Mouse (Mus musculus): ENCODE measurements around the gene Neo1. TPM values are rescaled to one million over a fixed set of nuclear protein-coding genes. Genes with fewer than 3 reads are reported as not detected.

The Neo1 gene
- total RNA-seq (2023), result under 1 TPM; 0.32 to 0.62 TPM

DNA sequence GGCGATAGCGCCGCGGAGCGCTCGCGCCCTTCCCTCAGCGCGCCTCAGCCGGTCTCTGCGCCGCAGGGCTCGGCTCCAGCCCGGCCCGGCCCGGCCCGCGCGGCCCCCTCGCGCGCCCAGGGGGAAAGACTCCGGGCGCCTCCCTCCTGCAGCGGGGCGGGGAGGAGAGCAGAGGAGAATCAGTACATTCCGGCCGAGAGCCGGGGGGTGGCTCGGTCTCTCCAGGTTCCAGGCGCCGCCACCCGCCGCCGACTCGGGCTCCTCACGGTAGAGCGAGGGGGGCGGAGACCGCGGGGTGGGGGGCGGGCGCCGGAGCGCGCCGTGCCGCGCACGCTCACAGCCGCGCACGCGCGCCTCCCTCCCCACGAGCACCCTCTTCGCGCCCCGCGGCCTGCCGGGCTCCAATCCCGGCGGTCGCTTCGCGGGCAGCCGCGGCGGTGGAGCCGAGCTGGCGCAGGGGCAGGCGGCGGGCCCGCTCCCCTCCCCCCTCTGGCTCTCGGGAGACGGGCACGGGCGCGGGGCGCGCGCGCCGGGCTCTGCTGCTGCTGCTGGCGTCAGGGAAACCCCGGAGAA, at the start of gene Neo1:
Gene Neo1 (minus strand): TSS at position 283 of the 573 bp plus-strand sequence.

Other genes starting within 250 kb of the Neo1 start
- not detected for gene Hcn4, start 213.0 kb downstream of the Neo1 start, total RNA-seq (2023)